ENCODE assay signal across 35 mouse cellular contexts in genomic region chr12:24883279-24883678, GRCm38 (mm10). TPM values are rescaled to one million over a fixed set of nuclear protein-coding genes. Genes with fewer than 3 reads are reported as not detected.
"Had no signal": no experiment of that assay in that cellular context is flagged by ENCODE, and none has a peak within 500 bp of the region (broad histone marks: within the 10 kb centered on the region; RNA-seq: fewer than 3 reads in every experiment).

No protein-coding gene starts in this region.

- H3K27ac ChIP-seq: heart, embryonic 10.5 days; heart, embryonic 13.5 days; heart, embryonic 15.5 days; hindbrain, embryonic 10.5 days; hindbrain, embryonic 12.5 days; hindbrain, embryonic 13.5 days; hindbrain, embryonic 14.5 days; hindbrain, embryonic 15.5 days; hindbrain, postnatal 0 days; intestine, embryonic 15.5 days; kidney, embryonic 15.5 days; kidney, postnatal 0 days; layer of hippocampus, adult 2 months had no signal

- H3K9me3 ChIP-seq: heart, embryonic 10.5 days; heart, embryonic 12.5 days; heart, embryonic 13.5 days; heart, embryonic 15.5 days; hindbrain, embryonic 10.5 days; hindbrain, embryonic 12.5 days; hindbrain, embryonic 13.5 days; hindbrain, embryonic 15.5 days; intestine, embryonic 15.5 days; kidney, embryonic 15.5 days had no signal

- H3K9ac ChIP-seq: heart, embryonic 12.5 days; heart, embryonic 13.5 days; heart, embryonic 15.5 days; hindbrain, embryonic 12.5 days; hindbrain, embryonic 13.5 days; hindbrain, embryonic 14.5 days; hindbrain, embryonic 15.5 days; intestine, embryonic 15.5 days; kidney, embryonic 15.5 days had no signal

- ATAC-seq: hindbrain, embryonic 16.5 days; hindbrain, postnatal 0 days; inflammation-experienced regulatory T-cells, adult 6 months; intestine, embryonic 15.5 days; intestine, embryonic 16.5 days; intestine, postnatal 0 days had no signal

- H3K4me2 ChIP-seq: heart, embryonic 11.5 days; heart, embryonic 12.5 days; heart, embryonic 13.5 days; heart, embryonic 15.5 days; hindbrain, embryonic 12.5 days; hindbrain, embryonic 13.5 days; hindbrain, embryonic 14.5 days; hindbrain, embryonic 15.5 days; intestine, embryonic 15.5 days; kidney, embryonic 15.5 days had no signal

- DNase-seq: heart, postnatal 10 days; heart, postnatal 14 days; heart, postnatal 36 days; heart, postnatal 4 days; kidney, adult 11 months; kidney, adult 18-20 months; kidney, adult 2 months; kidney, adult 8-10 months; kidney, adult 9 months; kidney, postnatal 10 days; kidney, postnatal 14 days; kidney, postnatal 25 days; kidney, postnatal 36 days; kidney, postnatal 4 days; layer of hippocampus, adult 9-11 months; layer of hippocampus, postnatal 36 days had no signal

- H3K36me3 ChIP-seq: intestine, embryonic 15.5 days had no signal

- H3K4me3 ChIP-seq: heart, embryonic 10.5 days; heart, embryonic 12.5 days; heart, embryonic 13.5 days; heart, embryonic 15.5 days; hindbrain, embryonic 10.5 days; hindbrain, embryonic 12.5 days; hindbrain, embryonic 13.5 days; hindbrain, embryonic 15.5 days; intestine, embryonic 15.5 days; kidney, embryonic 15.5 days; layer of hippocampus, adult 2 months had no signal

- H3K27me3 ChIP-seq: heart, embryonic 12.5 days; heart, embryonic 13.5 days; heart, embryonic 15.5 days; hindbrain, embryonic 12.5 days; hindbrain, embryonic 13.5 days; hindbrain, embryonic 15.5 days; intestine, embryonic 15.5 days; kidney, embryonic 15.5 days had no signal

RNA-seq across cellular contexts. Expression of gene Mboat2, which starts 52.6 kb away (rescaled TPM):
- polyA plus RNA-seq: inflammation-experienced regulatory T-cells, adult 6 months had no signal
